Mouse (Mus musculus) ovary, adult 18-20 months (tissue): ENCODE results near the gene Cklf.
"Not testable (repeated sequence)": the region's sequence is repeated elsewhere in the genome, so short reads cannot be mapped to it uniquely, and the experiment has no call there.

Experiments
- DNase-seq: peaks from one replicate; pipeline ENCODE4 v3.0.0; 2022; ENCODE audit warnings: low spot score, mixed read lengths

Gene Cklf

GRCm38 (mm10) chr8:104264271-104264935, 13.7 kb downstream of the Cklf start:
- not testable (repeated sequence) for DNase-seq

- DNase-seq = no peak
These were observed 17.7 kb downstream of the Cklf start for GRCm38 (mm10) chr8:104268368-104268767.

GRCm38 (mm10) chr8:104268937-104269440, 18.3 kb downstream of the Cklf start:
- DNase-seq = no peak

- DNase-seq = not testable (repeated sequence)
These were observed 42.4 kb downstream of the Cklf start, which contains the start of gene Cmtm2a for GRCm38 (mm10) chr8:104293081-104293480. Cmtm2a (minus strand) TSS chr8:104293181.

- no peak for DNase-seq
These were observed 43.7 kb downstream of the Cklf start for GRCm38 (mm10) chr8:104294396-104294795.

GRCm38 (mm10) chr8:104301577-104301976, 50.9 kb downstream of the Cklf start:
- DNase-seq = not testable (repeated sequence)

- peak; percentile 74 for DNase-seq
These were observed 51.9 kb downstream of the Cklf start for GRCm38 (mm10) chr8:104302536-104302935.

- DNase-seq = no peak
These were observed 54.3 kb downstream of the Cklf start for GRCm38 (mm10) chr8:104304962-104305361.

GRCm38 (mm10) chr8:104308341-104308740, 57.7 kb downstream of the Cklf start:
- not testable (repeated sequence) for DNase-seq

- DNase-seq = peak; percentile 60
These were observed 58.9 kb downstream of the Cklf start, which contains the start of the genes Gm45711 and Cmtm1 for GRCm38 (mm10) chr8:104309441-104310155. Gm45711 (minus strand) TSS chr8:104310081. Cmtm1 (minus strand) TSS chr8:104310145.

GRCm38 (mm10) chr8:104312023-104312422, 61.4 kb downstream of the Cklf start:
- not testable (repeated sequence) for DNase-seq

GRCm38 (mm10) chr8:104313311-104313710, 62.6 kb downstream of the Cklf start:
- no peak for DNase-seq
